1 mouse cellular context compared by ENCODE assay signal in the genomic region with DNA sequence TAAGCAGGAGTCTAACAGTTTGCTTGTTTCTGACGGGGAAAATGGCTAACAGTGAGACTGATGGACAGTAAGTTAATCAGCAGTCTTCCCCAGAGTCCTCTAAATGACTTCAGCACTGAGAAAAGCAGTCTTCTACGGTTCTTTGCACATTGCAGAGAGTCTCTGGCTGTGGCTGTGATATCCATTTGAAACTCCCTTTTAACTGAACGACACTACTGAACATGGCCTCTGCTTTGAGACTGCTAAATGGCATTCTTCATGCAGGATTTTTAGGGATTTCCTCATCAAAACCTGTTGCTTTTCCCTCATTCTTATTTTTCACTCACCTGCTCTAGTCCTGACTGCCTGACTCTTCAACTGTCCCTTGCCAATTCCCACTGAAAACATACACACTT.
TF ChIP-seq lines count a peak whose summit lies in the region.

No protein-coding gene starts in this region.

TF ChIP-seq in MEL, 35 proteins besides CTCF, POLR2A, EP300 and RAD21 (continued from another document):
- TF ChIP-seq CHD1 (IDR thresholded peaks at IDR 0.05; ENCODE audit: low read depth, low read length) (0 out of 2 replicates have a peak, but pooled peaks have one; percentile 92), MAZ (IDR thresholded peaks at IDR 0.05; ENCODE audit: low read depth, low read length) (no peak), NRF1 (IDR thresholded peaks at IDR 0.05; ENCODE audit: insufficient read depth, low read depth, low read length, poor library complexity, severe bottlenecking) (no peak), MYB (IDR thresholded peaks at IDR 0.05; ENCODE audit: low read depth, low read length) (no peak), BHLHE40 (IDR thresholded peaks at IDR 0.05; ENCODE audit: borderline replicate concordance, low read depth, low read length) (no peak), TBP (IDR thresholded peaks at IDR 0.05; ENCODE audit: low read depth, low read length) (no peak), ZC3H11A (IDR thresholded peaks at IDR 0.05; ENCODE audit: low read depth, low read length) (0 out of 2 replicates have a peak, but pooled peaks have one; percentile 5)
